Mouse (Mus musculus) MEL (cell line): ENCODE data around the gene Gpc5. TPM values are rescaled to one million over a fixed set of nuclear protein-coding genes. Genes with fewer than 3 reads are reported as not detected.

Experiments
- DNase-seq: peaks from one replicate; pipeline ENCODE4 v3.0.0; 2011; ENCODE audit warnings: low read depth, low spot score
- H3K27ac ChIP-seq: 2 replicates; pipeline ENCODE4 v1.5.1; 2012; ENCODE audit warnings: low read depth, mild to moderate bottlenecking, control low read depth, low read length, moderate library complexity; ENCODE audit not compliant: control insufficient read depth
- H3K27me3 ChIP-seq, 2 experiments: fragments of 150-350 bp in 1 of 2; sonication (generic) in 1 of 2; 2 replicates each; pipeline ENCODE4 v1.6.1; 2012; ENCODE audit warnings: low read length in 2 of 2, mild to moderate bottlenecking in 2 of 2, improper control_type of control experiment in 1 of 2, moderate library complexity in 1 of 2; ENCODE audit not compliant: insufficient read depth in 2 of 2, control insufficient read depth in 1 of 2
- H3K36me3 ChIP-seq, 2 experiments: 2 replicates each; pipeline ENCODE4 v1.6.1; 2012 to 2014; ENCODE audit warnings: low read length in 2 of 2, improper control_type of control experiment in 1 of 2, inconsistent platforms in 1 of 2, mild to moderate bottlenecking in 1 of 2; ENCODE audit not compliant: insufficient read depth in 2 of 2, control insufficient read depth in 1 of 2
- H3K4me1 ChIP-seq, 2 experiments: fragments of 150-350 bp in 1 of 2; sonication (generic) in 1 of 2; 2 replicates each; pipeline ENCODE4 v1.6.1; 2012; ENCODE audit warnings: low read length in 2 of 2, improper control_type of control experiment in 1 of 2, mild to moderate bottlenecking in 1 of 2; ENCODE audit not compliant: insufficient read depth in 2 of 2, control insufficient read depth in 1 of 2
- H3K4me3 ChIP-seq, 2 experiments: fragments of 150-350 bp in 1 of 2; sonication (generic) in 1 of 2; 2 replicates each; pipeline ENCODE4 v1.5.1; 2012; ENCODE audit warnings: low read depth in 2 of 2, low read length in 2 of 2, mild to moderate bottlenecking in 2 of 2, moderate library complexity in 2 of 2, control low read depth in 1 of 2, improper control_type of control experiment in 1 of 2; ENCODE audit not compliant: control insufficient read depth in 1 of 2, insufficient read depth in 1 of 2
- H3K79me2 ChIP-seq: 2 replicates; pipeline ENCODE4 v1.6.1; 2012; ENCODE audit warnings: mild to moderate bottlenecking, low read length, moderate library complexity; ENCODE audit not compliant: control insufficient read depth, poor library complexity, insufficient read depth
- H3K9ac ChIP-seq: 2 replicates; pipeline ENCODE4 v1.6.1; 2012; ENCODE audit warnings: low read depth, mild to moderate bottlenecking, control low read depth, low read length, moderate library complexity; ENCODE audit not compliant: control insufficient read depth, poor library complexity, severe bottlenecking
- H3K9me3 ChIP-seq: fragments of 150-350 bp; sonication (generic); replicated peaks from 2 replicates; pipeline ENCODE4 v1.6.1; 2012; ENCODE audit warnings: mild to moderate bottlenecking, low read length, improper control_type of control experiment, moderate library complexity; ENCODE audit not compliant: insufficient read depth
- BHLHE40 ChIP-seq: IDR thresholded peaks from 2 replicates; pipeline ENCODE4 v1.6.1; 2012; ENCODE audit warnings: low read depth, mild to moderate bottlenecking, inconsistent platforms, low read length, improper control_type of control experiment, borderline replicate concordance
- CHD1 ChIP-seq: IDR thresholded peaks from 2 replicates; pipeline ENCODE4 v1.6.1; 2012; ENCODE audit warnings: low read depth, mild to moderate bottlenecking, inconsistent platforms, low read length, improper control_type of control experiment
- CHD2 ChIP-seq: IDR thresholded peaks from 2 replicates; pipeline ENCODE4 v1.6.1; 2011; ENCODE audit warnings: low read length, improper control_type of control experiment
- CTCF ChIP-seq, 3 experiments: IDR thresholded peaks in 2 of 3; conservative IDR thresholded peaks in 1 of 3; 2 replicates each; pipeline ENCODE4 v1.5.1; 2011 to 2012; ENCODE audit warnings: low read length in 3 of 3, low read depth in 2 of 3, mild to moderate bottlenecking in 2 of 3, improper control_type of control experiment in 1 of 3, inconsistent platforms in 1 of 3, mixed read lengths in 1 of 3, moderate library complexity in 1 of 3; ENCODE audit not compliant: control insufficient read depth in 1 of 3, insufficient read depth in 1 of 3, poor library complexity in 1 of 3, severe bottlenecking in 1 of 3
- E2F4 ChIP-seq: IDR thresholded peaks from 2 replicates; pipeline ENCODE4 v1.6.1; 2011; ENCODE audit warnings: low read depth, low read length, improper control_type of control experiment, borderline replicate concordance
- ELF1 ChIP-seq: IDR thresholded peaks from 2 replicates; pipeline ENCODE4 v1.6.1; 2014; ENCODE audit warnings: low read depth, mild to moderate bottlenecking, inconsistent platforms, low read length, improper control_type of control experiment, moderate library complexity
- ETS1 ChIP-seq: IDR thresholded peaks from 2 replicates; pipeline ENCODE4 v1.6.1; 2012; ENCODE audit warnings: low read depth, mild to moderate bottlenecking, inconsistent platforms, low read length, improper control_type of control experiment, moderate library complexity
- GATA1 ChIP-seq: IDR thresholded peaks from 2 replicates; pipeline ENCODE4 v1.6.1; 2011; ENCODE audit warnings: low read depth, low read length, improper control_type of control experiment
- HCFC1 ChIP-seq: IDR thresholded peaks from 2 replicates; pipeline ENCODE4 v1.6.1; 2012; ENCODE audit warnings: low read depth, mild to moderate bottlenecking, inconsistent platforms, low read length, improper control_type of control experiment, moderate library complexity
- JUND ChIP-seq: IDR thresholded peaks from 2 replicates; pipeline ENCODE4 v1.6.1; 2011; ENCODE audit warnings: low read depth, mild to moderate bottlenecking, improper control_type of control experiment, low read length
- MAFK ChIP-seq: IDR thresholded peaks from 2 replicates; pipeline ENCODE4 v1.6.1; 2011; ENCODE audit warnings: low read depth, mild to moderate bottlenecking, low read length, improper control_type of control experiment, borderline replicate concordance
- MAX ChIP-seq: IDR thresholded peaks from 2 replicates; pipeline ENCODE4 v1.6.1; 2011; ENCODE audit warnings: low read length, improper control_type of control experiment
- MAZ ChIP-seq: IDR thresholded peaks from 2 replicates; pipeline ENCODE4 v1.6.1; 2012; ENCODE audit warnings: low read depth, mild to moderate bottlenecking, inconsistent platforms, low read length, improper control_type of control experiment
- MEF2A ChIP-seq: IDR thresholded peaks from 2 replicates; pipeline ENCODE4 v1.6.1; 2014; ENCODE audit warnings: low read depth, mild to moderate bottlenecking, inconsistent platforms, low read length, improper control_type of control experiment; ENCODE audit not compliant: poor library complexity, insufficient replicate concordance, severe bottlenecking; ENCODE audit errors: extremely low read depth
- MYB ChIP-seq: IDR thresholded peaks from 2 replicates; pipeline ENCODE4 v1.6.1; 2011; ENCODE audit warnings: mild to moderate bottlenecking, low read depth, low read length, improper control_type of control experiment
- MYC ChIP-seq: IDR thresholded peaks from 2 replicates; pipeline ENCODE4 v1.6.1; 2011; ENCODE audit warnings: low read depth, mild to moderate bottlenecking, low read length, improper control_type of control experiment, moderate library complexity
- NRF1 ChIP-seq: IDR thresholded peaks from 2 replicates; pipeline ENCODE4 v1.6.1; 2014; ENCODE audit warnings: low read depth, mild to moderate bottlenecking, inconsistent platforms, low read length, improper control_type of control experiment, moderate library complexity; ENCODE audit not compliant: poor library complexity, insufficient read depth, severe bottlenecking
- POLR2AphosphoS5 ChIP-seq: IDR thresholded peaks from 2 replicates; pipeline ENCODE4 v1.6.1; 2012; ENCODE audit warnings: low read depth, borderline replicate concordance, mild to moderate bottlenecking, inconsistent platforms, low read length, moderate library complexity, mixed read lengths
- RAD21 ChIP-seq: IDR thresholded peaks from 2 replicates; pipeline ENCODE4 v1.6.1; 2011; ENCODE audit warnings: mild to moderate bottlenecking, low read depth, low read length, improper control_type of control experiment
- RCOR1 ChIP-seq: IDR thresholded peaks from 2 replicates; pipeline ENCODE4 v1.6.1; 2012; ENCODE audit warnings: low read depth, mild to moderate bottlenecking, inconsistent platforms, low read length, improper control_type of control experiment
- SMC3 ChIP-seq: IDR thresholded peaks from 2 replicates; pipeline ENCODE4 v1.6.1; 2011; ENCODE audit warnings: low read depth, low read length, improper control_type of control experiment
- TAL1 ChIP-seq: IDR thresholded peaks from 2 replicates; pipeline ENCODE4 v1.6.1; 2012; ENCODE audit warnings: mild to moderate bottlenecking, inconsistent platforms, low read length, moderate library complexity, mixed read lengths
- TBP ChIP-seq: IDR thresholded peaks from 2 replicates; pipeline ENCODE4 v1.8.0; 2011; ENCODE audit warnings: low read depth, low read length, improper control_type of control experiment
- TCF12 ChIP-seq: IDR thresholded peaks from 2 replicates; pipeline ENCODE4 v1.6.1; 2014; ENCODE audit warnings: low read depth, mild to moderate bottlenecking, inconsistent platforms, low read length, improper control_type of control experiment, moderate library complexity
- USF1 ChIP-seq: IDR thresholded peaks from 2 replicates; pipeline ENCODE4 v1.6.1; 2014; ENCODE audit warnings: low read depth, mild to moderate bottlenecking, inconsistent platforms, low read length, improper control_type of control experiment, moderate library complexity
- USF2 ChIP-seq, 2 experiments: IDR thresholded peaks; 2 replicates each; pipeline ENCODE4 v1.6.1; 2011 to 2012; ENCODE audit warnings: improper control_type of control experiment in 2 of 2, low read length in 2 of 2, borderline replicate concordance in 1 of 2, inconsistent platforms in 1 of 2, low read depth in 1 of 2, mild to moderate bottlenecking in 1 of 2; ENCODE audit not compliant: insufficient read depth in 1 of 2
- ZC3H11A ChIP-seq: IDR thresholded peaks from 2 replicates; pipeline ENCODE4 v1.6.1; 2012; ENCODE audit warnings: low read depth, mild to moderate bottlenecking, inconsistent platforms, low read length, improper control_type of control experiment
- ZMIZ1 ChIP-seq: IDR thresholded peaks from 2 replicates; pipeline ENCODE4 v1.6.1; 2012; ENCODE audit warnings: low read depth, mild to moderate bottlenecking, inconsistent platforms, low read length, improper control_type of control experiment, moderate library complexity
- ZNF384 ChIP-seq: IDR thresholded peaks from 2 replicates; pipeline ENCODE4 v1.6.1; 2012; ENCODE audit warnings: low read depth, mild to moderate bottlenecking, inconsistent platforms, low read length, improper control_type of control experiment
- polyA plus RNA-seq, 2 experiments: library from polyadenylated mRNA; stranded (reverse) in 1 of 2; unstranded in 1 of 2; fragments of >175 nt in 1 of 2; fragments of >200 nt in 1 of 2; gene quantifications; 2 replicates each; pipeline versions ENCODE4 v1.2.1 to v1.2.4; 2012; ENCODE audit warnings: low replicate concordance in 2 of 2, low read depth in 1 of 2; ENCODE audit not compliant: insufficient read length in 2 of 2, insufficient read depth in 1 of 2, missing spikeins in 1 of 2
- total RNA-seq: library from RNA; depleted of rRNA; stranded (reverse); fragments of 300-350 nt; gene quantifications from 2 replicates; pipeline ENCODE4 v1.2.3, GENCODE M21; 2012

Gpc5 gene
- total and polyA plus RNA-seq, 3 experiments: not detected

DNA sequence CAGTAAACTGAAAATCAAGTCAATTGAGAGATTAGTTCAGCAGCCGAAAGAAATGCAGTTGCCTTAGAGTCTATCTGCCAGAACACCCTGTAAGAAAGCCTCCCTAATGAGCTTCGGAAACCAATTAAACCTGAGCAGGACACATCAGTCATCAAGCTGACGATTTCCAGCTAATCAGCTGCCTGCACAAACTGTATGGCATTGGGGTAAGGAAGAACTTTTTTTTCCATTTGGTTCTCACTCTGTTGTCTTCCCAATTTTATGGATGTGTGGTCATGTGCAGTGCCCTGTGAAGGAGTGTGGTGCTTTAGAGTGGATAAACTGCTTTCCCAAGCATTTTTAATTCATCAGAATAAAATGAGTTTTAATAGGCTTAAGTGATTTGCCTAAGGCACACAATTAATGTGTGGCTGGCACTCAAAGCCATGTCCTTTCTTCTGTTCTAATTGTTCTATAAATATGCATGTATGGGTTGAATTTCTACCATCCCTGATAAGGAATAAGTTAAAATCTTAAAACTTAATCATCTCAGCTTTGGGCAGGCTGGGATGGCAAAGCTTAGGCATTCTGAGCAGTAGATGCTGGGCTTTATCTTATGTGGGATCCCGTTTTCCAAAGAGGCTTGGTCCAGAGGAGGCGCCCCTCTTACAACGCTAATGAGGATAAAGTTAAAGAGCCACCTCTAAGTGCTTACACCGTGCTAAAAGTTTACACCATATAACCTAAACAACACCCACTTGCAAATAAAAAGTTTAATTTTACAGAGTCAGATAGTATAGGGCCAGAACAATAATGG lies 687.6 kb downstream of the Gpc5 start:
- no peak overlapping the region for H3K9ac ChIP-seq
- TF ChIP-seq USF1 (no peak), MAZ (no peak), ETS1 (no peak), TBP (no peak), RCOR1 (no peak), SMC3 (no peak), MAFK (no peak), JUND (no peak), POLR2AphosphoS5 (no peak), CTCF (IDR thresholded peaks at IDR 0.05 in 2 of 3, conservative IDR thresholded peaks at IDR 0.05 in 1 of 3; ENCODE audit: control insufficient read depth in 1 of 3, insufficient read depth in 1 of 3, low read depth in 2 of 3, low read length in 3 of 3, poor library complexity in 1 of 3, severe bottlenecking in 1 of 3) (no peak), MEF2A (no peak), HCFC1 (no peak), ZMIZ1 (no peak), GATA1 (no peak), E2F4 (no peak), MYC (no peak), USF2 (IDR thresholded peaks at IDR 0.05; ENCODE audit: borderline replicate concordance in 1 of 2, insufficient read depth in 1 of 2, low read depth in 1 of 2, low read length in 2 of 2) (no peak), MAX (no peak), NRF1 (no peak), ELF1 (no peak)
- no peaks in the 10 kb centered on the region for H3K9me3 ChIP-seq
- H3K36me3 ChIP-seq: no peaks in the 10 kb centered on the region
- H3K4me3 ChIP-seq: no peak overlapping the region
- no peak overlapping the region for H3K27ac ChIP-seq
- H3K4me1 ChIP-seq: no peaks in the 10 kb centered on the region
- H3K79me2 ChIP-seq: no peaks in the 10 kb centered on the region
- no peak for DNase-seq
- no peaks in the 10 kb centered on the region for H3K27me3 ChIP-seq

DNA sequence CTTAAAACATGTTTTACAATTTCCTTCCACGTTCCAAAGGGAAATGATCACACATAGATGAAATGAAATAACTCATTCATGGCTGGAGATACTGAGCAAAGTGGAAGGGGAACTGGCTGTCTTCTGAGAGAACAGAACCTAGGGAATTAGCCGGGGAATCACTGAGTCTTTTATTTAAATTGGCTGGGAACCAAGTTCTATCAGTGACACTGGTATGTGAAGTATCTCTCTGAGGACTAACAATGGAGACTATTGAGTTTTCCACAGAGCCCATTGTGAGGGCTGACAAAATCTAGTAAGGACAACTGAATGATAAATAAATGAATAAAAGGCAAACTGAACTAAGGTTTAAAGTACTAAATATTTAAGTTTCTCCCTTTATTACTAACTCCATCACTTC lies 712.7 kb downstream of the Gpc5 start:
- H3K27ac ChIP-seq: no peak overlapping the region
- no peak for DNase-seq
- TF ChIP-seq BHLHE40 (no peak), MYB (no peak), ZMIZ1 (no peak), CHD1 (no peak), MAX (no peak), TCF12 (no peak), RCOR1 (no peak), USF1 (no peak), ZC3H11A (no peak), RAD21 (no peak), ZNF384 (no peak), MYC (no peak), TAL1 (no peak), NRF1 (no peak), GATA1 (no peak), SMC3 (no peak), HCFC1 (no peak), E2F4 (no peak), CHD2 (no peak)
- H3K4me1 ChIP-seq: no peaks in the 10 kb centered on the region
- H3K27me3 ChIP-seq: no peaks in the 10 kb centered on the region
- no peaks in the 10 kb centered on the region for H3K9me3 ChIP-seq
- no peaks in the 10 kb centered on the region for H3K79me2 ChIP-seq
- no peak overlapping the region for H3K9ac ChIP-seq
- no peak overlapping the region for H3K4me3 ChIP-seq
- H3K36me3 ChIP-seq: no peaks in the 10 kb centered on the region
